Mouse (Mus musculus): Measurements from ENCODE around the gene Zfp943.

DNA sequence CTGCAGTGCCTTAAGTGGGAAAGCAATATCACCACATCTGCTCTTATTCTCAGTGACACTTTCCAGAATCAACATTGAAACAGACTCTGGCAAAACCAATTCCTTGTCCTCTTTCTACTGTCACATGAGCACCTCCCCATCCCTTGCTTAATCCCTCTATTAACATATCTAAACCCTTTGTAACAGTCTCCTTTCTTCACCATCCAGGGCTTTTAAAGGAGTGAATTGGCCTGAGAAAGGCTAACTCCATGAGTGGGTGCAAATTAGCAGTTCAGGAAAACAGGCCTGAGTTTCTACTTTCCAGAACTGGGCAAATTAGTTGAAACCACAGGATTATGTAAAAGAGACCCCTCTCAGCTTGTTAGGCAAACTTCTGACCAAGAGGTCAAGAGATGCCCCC, 156.4 kb downstream of the Zfp943 start:
- TF ChIP-seq CTCF (IDR thresholded peaks at IDR 0.05; ENCODE audit: extremely low read depth, insufficient read length, insufficient replicate concordance, low read depth, low read length) (no peak), POLR2A (IDR thresholded peaks at IDR 0.05; ENCODE audit: low read depth, low read length) (no peak)

Data from small intestine, adult 2 months (tissue).